Mouse (Mus musculus): ENCODE results near the gene Slc5a5. TPM values are rescaled to one million over a fixed set of nuclear protein-coding genes. Genes with fewer than 3 reads are reported as not detected.

Slc5a5 gene
- total and polyA plus RNA-seq, 3 experiments: 0.04 to 0.26 (median 0.16) TPM

- Histone ChIP-seq H3K4me1 (ENCODE audit: control insufficient read depth in 1 of 2, insufficient read depth in 2 of 2) (peaks cover 16 to 53% of the 10 kb centered on the region in 2 experiments), H3K4me3 (replicated peaks in 1 of 3; ENCODE audit: low read depth in 2 of 3, low read length in 2 of 3, poor library complexity in 1 of 3) (no peak overlapping the region), H3K9me3 (replicated peaks; ENCODE audit: low read length) (no peaks in the 10 kb centered on the region), H3K9ac (ENCODE audit: insufficient read depth, low read depth) (no peak overlapping the region), H3K27me3 (replicated peaks) (peaks cover 5% of the 10 kb centered on the region), H3K36me3 (replicated peaks in 1 of 2; ENCODE audit: control insufficient read depth in 1 of 2, insufficient read depth in 1 of 2, low read length in 1 of 2) (peaks cover 14 to 44% of the 10 kb centered on the region in 2 experiments), H3K27ac (ENCODE audit: insufficient read depth, low read depth) (no peak overlapping the region), H3K79me2 (replicated peaks; ENCODE audit: control insufficient read depth, extremely low read depth, insufficient read depth, poor library complexity, severe bottlenecking) (no peaks in the 10 kb centered on the region), H3K4me2 (ENCODE audit: insufficient read depth, low read depth, poor library complexity, severe bottlenecking) (no peak overlapping the region)
- DNase-seq (ENCODE audit: extremely low read depth): peak; percentile 68
- dilution Hi-C loops (cut with MboI; ENCODE audit: extremely low pct_ligation_motif_present, extremely low pct_unique_long_range_greater_than_20kb, low sequenced_read_pairs): no loop called here
- in situ Hi-C loops (cut with MboI; ENCODE audit: low pct_ligation_motif_present, low pct_unique_long_range_greater_than_20kb, low sequenced_read_pairs): no loop called here
- peak; percentile 73 to 96 for TF ChIP-seq CTCF (conservative IDR thresholded peaks at IDR 0.05 in 1 of 2, IDR thresholded peaks at IDR 0.05 in 1 of 2; ENCODE audit: low read depth in 2 of 2, low read length in 2 of 2)
- TF ChIP-seq ELF1 (IDR thresholded peaks at IDR 0.05; ENCODE audit: low read depth, low read length): peak; percentile 9; the same call in 1 of the 2 replicates
- peak; percentile 90 for TF ChIP-seq SMC3 (IDR thresholded peaks at IDR 0.05; ENCODE audit: low read depth, low read length)
- TF ChIP-seq RAD21 (IDR thresholded peaks at IDR 0.05; ENCODE audit: low read depth, low read length): peak; percentile 89
- TF ChIP-seq ZC3H11A (IDR thresholded peaks at IDR 0.05; ENCODE audit: low read depth, low read length): peak; percentile 48; the same call in 1 of the 2 replicates
- TF ChIP-seq USF1 (IDR thresholded peaks at IDR 0.05; ENCODE audit: low read depth, low read length): no peak
- no peak for TF ChIP-seq CHD1 (IDR thresholded peaks at IDR 0.05; ENCODE audit: low read depth, low read length)
- no peak for TF ChIP-seq POLR2AphosphoS2 (IDR thresholded peaks at IDR 0.05; ENCODE audit: low read depth, low read length)
Measured at GRCm38 (mm10) chr8:70869601-70870041, 22.9 kb downstream of the Slc5a5 start.

GRCm38 (mm10) chr8:70869199-70869571 lies 23.4 kb downstream of the Slc5a5 start:
- Histone ChIP-seq H3K27me3 (replicated peaks) (peaks cover 9% of the 10 kb centered on the region), H3K9me3 (replicated peaks; ENCODE audit: low read length) (no peaks in the 10 kb centered on the region), H3K9ac (ENCODE audit: insufficient read depth, low read depth) (no peak overlapping the region), H3K4me1 (ENCODE audit: control insufficient read depth in 1 of 2, insufficient read depth in 2 of 2) (peaks cover 16 to 55% of the 10 kb centered on the region in 2 experiments), H3K79me2 (replicated peaks; ENCODE audit: control insufficient read depth, extremely low read depth, insufficient read depth, poor library complexity, severe bottlenecking) (no peaks in the 10 kb centered on the region), H3K27ac (ENCODE audit: insufficient read depth, low read depth) (no peak overlapping the region), H3K4me2 (ENCODE audit: insufficient read depth, low read depth, poor library complexity, severe bottlenecking) (no peak overlapping the region), H3K4me3 (replicated peaks in 1 of 3; ENCODE audit: low read depth in 2 of 3, low read length in 2 of 3, poor library complexity in 1 of 3) (no peak overlapping the region), H3K36me3 (replicated peaks in 1 of 2; ENCODE audit: control insufficient read depth in 1 of 2, insufficient read depth in 1 of 2, low read length in 1 of 2) (peaks cover 14 to 44% of the 10 kb centered on the region in 2 experiments)
- dilution Hi-C loops (cut with MboI; ENCODE audit: extremely low pct_ligation_motif_present, extremely low pct_unique_long_range_greater_than_20kb, low sequenced_read_pairs): no loop called here
- in situ Hi-C loops (cut with MboI; ENCODE audit: low pct_ligation_motif_present, low pct_unique_long_range_greater_than_20kb, low sequenced_read_pairs): no loop called here
- TF ChIP-seq USF1 (IDR thresholded peaks at IDR 0.05; ENCODE audit: low read depth, low read length) (no peak), MAX (IDR thresholded peaks at IDR 0.05; ENCODE audit: low read length) (no peak), NELFE (IDR thresholded peaks at IDR 0.05; ENCODE audit: low read depth, low read length) (no peak), SMC3 (IDR thresholded peaks at IDR 0.05; ENCODE audit: low read depth, low read length) (no peak), POLR2AphosphoS2 (IDR thresholded peaks at IDR 0.05; ENCODE audit: low read depth, low read length) (no peak), ZC3H11A (IDR thresholded peaks at IDR 0.05; ENCODE audit: low read depth, low read length) (no peak), HCFC1 (IDR thresholded peaks at IDR 0.05; ENCODE audit: low read depth, low read length) (no peak), CHD1 (IDR thresholded peaks at IDR 0.05; ENCODE audit: low read depth, low read length) (no peak), GABPA (IDR thresholded peaks at IDR 0.05; ENCODE audit: insufficient replicate concordance, low read depth, low read length) (no peak), CHD2 (IDR thresholded peaks at IDR 0.05; ENCODE audit: low read length) (no peak), ELF1 (IDR thresholded peaks at IDR 0.05; ENCODE audit: low read depth, low read length) (no peak), ZMIZ1 (IDR thresholded peaks at IDR 0.05; ENCODE audit: low read depth, low read length) (no peak), EP300 (IDR thresholded peaks at IDR 0.05; ENCODE audit: low read length) (no peak), PAX5 (IDR thresholded peaks at IDR 0.05; ENCODE audit: low read length) (no peak), TBP (conservative IDR thresholded peaks at IDR 0.05; ENCODE audit: low read depth, low read length) (no peak), SIN3A (IDR thresholded peaks at IDR 0.05; ENCODE audit: low read length) (no peak), UBTF (IDR thresholded peaks at IDR 0.05; ENCODE audit: low read depth, low read length) (no peak), ZKSCAN1 (IDR thresholded peaks at IDR 0.05; ENCODE audit: borderline replicate concordance, low read depth, low read length) (no peak)
- no peak for DNase-seq (ENCODE audit: extremely low read depth)
